Comparison of ENCODE assay signal across 8 mouse cellular contexts in the genomic region with DNA sequence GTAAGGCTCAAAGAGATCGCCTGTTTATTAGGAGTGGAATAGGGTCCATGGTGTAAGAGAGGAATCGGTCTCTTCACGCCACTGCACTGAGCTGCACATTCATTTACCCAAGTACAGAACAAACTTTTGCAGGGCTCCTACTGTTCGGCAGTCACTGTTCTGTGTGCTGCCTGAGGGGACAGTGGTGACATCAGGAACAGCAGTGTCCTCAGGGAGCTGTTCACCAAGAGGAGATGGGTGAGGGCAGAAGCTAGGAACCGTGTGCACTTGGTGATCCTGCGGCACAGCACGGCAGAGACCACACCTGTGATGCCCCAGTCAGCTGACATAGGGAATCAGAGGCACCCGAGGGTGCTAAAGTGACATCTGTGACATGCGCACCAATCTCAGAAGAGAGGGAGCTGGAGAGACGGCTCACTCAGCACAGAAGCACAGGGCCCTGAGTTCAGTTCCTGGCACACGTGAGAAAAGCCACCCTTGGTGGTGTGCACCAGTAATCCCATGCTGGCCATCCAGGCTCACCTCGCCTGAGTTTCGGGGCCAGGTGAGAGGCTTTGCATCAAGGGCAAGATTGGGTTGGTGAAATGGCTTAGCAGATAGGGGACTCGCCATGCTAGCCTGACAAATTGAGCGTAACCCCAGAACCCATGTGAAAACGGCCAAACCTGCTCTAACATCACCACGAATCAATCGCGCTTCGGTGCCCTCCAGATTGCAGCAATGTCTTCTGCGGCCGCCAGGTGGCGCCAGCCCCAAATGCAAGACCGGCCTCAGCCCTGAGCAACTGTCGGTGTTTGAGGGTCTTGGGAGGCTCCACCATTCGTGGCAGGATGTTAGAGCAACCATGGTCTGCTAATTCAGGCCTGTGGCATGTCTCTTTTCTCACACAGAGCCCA. TPM values are rescaled to one million over a fixed set of nuclear protein-coding genes. Genes with fewer than 3 reads are reported as not detected.
A peak's percentile ranks its signal among the peaks of the same experiment; 100 is the strongest.
DNase-seq lines count a peak whose midpoint lies in the region; ATAC-seq and TF ChIP-seq lines count a peak whose summit lies in the region.

No protein-coding gene starts in this region.

- H3K4me3 ChIP-seq in ES-Bruce4 (ENCODE audit: low read depth, low read length): no peak overlapping the region
- H3K4me3 ChIP-seq in forebrain, embryonic 13.5 days: no peak overlapping the region
- H3K4me3 ChIP-seq in layer of hippocampus, adult 2 months: no peak overlapping the region
- no peak overlapping the region for H3K4me3 ChIP-seq in lung, postnatal 0 days (ENCODE audit: low read depth, low read length)

- peak; percentile 95 for TF ChIP-seq CTCF in ES-Bruce4 (IDR thresholded peaks at IDR 0.05; ENCODE audit: low read depth, low read length)
- TF ChIP-seq CTCF in layer of hippocampus, adult 2 months (conservative IDR thresholded peaks at IDR 0.05): peak; percentile 97
- TF ChIP-seq CTCF in lung, postnatal 0 days (IDR thresholded peaks at IDR 0.05): peak; percentile 99

- no peak for TF ChIP-seq POLR2A in ES-Bruce4 (IDR thresholded peaks at IDR 0.05; ENCODE audit: insufficient read depth, low read length)

- no peak overlapping the region for H3K4me2 ChIP-seq in forebrain, embryonic 13.5 days
- no peak overlapping the region for H3K4me2 ChIP-seq in lung, postnatal 0 days (replicated peaks; ENCODE audit: low read depth, low read length)

- 43% methylated on average over 26 of the region's 26 CpGs for WGBS in forebrain, embryonic 13.5 days
- 38% methylated on average over 26 of the region's 26 CpGs for WGBS in lung, postnatal 0 days

- H3K27me3 ChIP-seq in ES-Bruce4 (ENCODE audit: control insufficient read depth, insufficient read depth, low read length, poor library complexity, severe bottlenecking): no peaks in the 10 kb centered on the region
- no peaks in the 10 kb centered on the region; the same call in 1 of the 2 replicates for H3K27me3 ChIP-seq in forebrain, embryonic 13.5 days
- no peaks in the 10 kb centered on the region for H3K27me3 ChIP-seq in lung, postnatal 0 days (replicated peaks; ENCODE audit: insufficient read depth, low read length)

- TF ChIP-seq EP300 in ES-Bruce4 (IDR thresholded peaks at IDR 0.05; ENCODE audit: insufficient read depth, low read depth, low read length): no peak
- TF ChIP-seq EP300 in lung, postnatal 0 days (IDR thresholded peaks at IDR 0.05): no peak

- peak; percentile 63; the same call in 1 of the 2 replicates for ATAC-seq in cerebellum, adult (ENCODE audit: insufficient number of reproducible peaks, low FRiP score, low TSS enrichment)
- peak; percentile 86 for ATAC-seq in forebrain, embryonic 13.5 days
- peak; percentile 58 for ATAC-seq in lung, postnatal 0 days

- no peaks in the 10 kb centered on the region for H3K4me1 ChIP-seq in ES-Bruce4 (ENCODE audit: control insufficient read depth, insufficient read depth, low read length)
- H3K4me1 ChIP-seq in forebrain, embryonic 13.5 days: no peaks in the 10 kb centered on the region
- H3K4me1 ChIP-seq in lung, postnatal 0 days (ENCODE audit: insufficient read depth, low read depth, low read length): no peaks in the 10 kb centered on the region

- H3K36me3 ChIP-seq in ES-Bruce4 (ENCODE audit: control insufficient read depth, insufficient read depth, low read length, poor library complexity, severe bottlenecking): no peaks in the 10 kb centered on the region
- no peaks in the 10 kb centered on the region for H3K36me3 ChIP-seq in forebrain, embryonic 13.5 days (ENCODE audit: poor library complexity, severe bottlenecking)
- H3K36me3 ChIP-seq in lung, postnatal 0 days (ENCODE audit: insufficient read depth, low read length): no peaks in the 10 kb centered on the region

- peaks cover 7% of the 10 kb centered on the region for H3K9me3 ChIP-seq in ES-Bruce4 (replicated peaks; ENCODE audit: control insufficient read depth, insufficient read depth, low read length, poor library complexity, severe bottlenecking)
- no peaks in the 10 kb centered on the region for H3K9me3 ChIP-seq in forebrain, embryonic 13.5 days (replicated peaks)
- no peaks in the 10 kb centered on the region for H3K9me3 ChIP-seq in lung, postnatal 0 days (ENCODE audit: low read length)

- H3K27ac ChIP-seq in ES-Bruce4 (ENCODE audit: insufficient read depth, low read length): no peak overlapping the region
- H3K27ac ChIP-seq in forebrain, embryonic 13.5 days: no peak overlapping the region
- no peak overlapping the region for H3K27ac ChIP-seq in layer of hippocampus, adult 2 months
- H3K27ac ChIP-seq in lung, postnatal 0 days (ENCODE audit: low read length): no peak overlapping the region

- no peak overlapping the region for H3K9ac ChIP-seq in ES-Bruce4 (ENCODE audit: low read depth, poor library complexity, severe bottlenecking)
- H3K9ac ChIP-seq in forebrain, embryonic 13.5 days: no peak overlapping the region
- H3K9ac ChIP-seq in lung, postnatal 0 days (replicated peaks; ENCODE audit: low read depth): no peak overlapping the region

- peak; percentile 84 for DNase-seq in heart, postnatal 4 days
- peak; percentile 68 to 81 for DNase-seq in layer of hippocampus, adult 2 months (ENCODE audit: low spot score in 2 of 2)
- peak; percentile 66 for DNase-seq in lung, postnatal 0 days (ENCODE audit: low spot score)
- DNase-seq in ovary, adult 18-20 months (ENCODE audit: low spot score): peak; percentile 22
- peak; percentile 84 for DNase-seq in thymus, postnatal 0 days (ENCODE audit: low spot score)

RNA-seq across cellular contexts. Expression of gene Ptgis, which starts 39.9 kb away (rescaled TPM):
- 6.8 and 11.0 TPM in 2 replicates for polyA plus RNA-seq in ES-Bruce4 (2011; ENCODE audit: insufficient read depth, insufficient read length, low read depth, missing spikeins)
- polyA plus RNA-seq in forebrain, embryonic 13.5 days (2015; fragmentation: Nextera tagmentation; extraction: Ambion mirVana): 3.5 and 4.4 TPM in 2 replicates
- total RNA-seq in heart, postnatal 4 days (2021): 10 to 100 TPM; 36.7 to 40.9 TPM
- under 1 TPM; 0.72 to 0.81 TPM for total RNA-seq in layer of hippocampus, adult 2 months (2021)
- polyA plus RNA-seq in lung, postnatal 0 days (2015; fragmentation: Nextera tagmentation; extraction: Ambion mirVana): 32.7 and 37.9 TPM in 2 replicates
- polyA plus RNA-seq in thymus, postnatal 0 days (2015; fragmentation: Nextera tagmentation; extraction: Ambion mirVana): 1.7 and 2.2 TPM in 2 replicates

Comparison
In these comparisons a context has a peak if more than half of its experiments do, and no peak if none do; other contexts are left out.
1. DNase-seq: peak in every context shown above with its lines; median percentile 84 in heart, postnatal 4 days; 84 in thymus, postnatal 0 days; 74 in layer of hippocampus, adult 2 months; 66 in lung, postnatal 0 days; 22 in ovary, adult 18-20 months.